Mouse (Mus musculus): ENCODE measurements around the gene Suz12. TPM values are rescaled to one million over a fixed set of nuclear protein-coding genes. Genes with fewer than 3 reads are reported as not detected.
A peak's percentile ranks its signal among the peaks of the same experiment; 100 is the strongest.

The Suz12 gene
- 16.9 and 22.0 TPM in 2 replicates for polyA plus RNA-seq (2014; fragmentation: Nextera tagmentation; extraction: Ambion mirVana)

- Histone ChIP-seq H3K27ac (ENCODE audit: low read depth, low read length) (peak within 1 kb of the TSS; percentile 97), H3K4me2 (peak within 1 kb of the TSS; percentile 65), H3K36me3 (ENCODE audit: control insufficient read depth, insufficient read depth, low read length) (0 out of 2 replicates have a peak, but pooled peaks cover 2% of the 10 kb centered on the region), H3K27me3 (ENCODE audit: control insufficient read depth, insufficient read depth, low read length) (no peaks in the 10 kb centered on the region), H3K4me1 (ENCODE audit: control insufficient read depth, insufficient read depth, low read length) (no peaks in the 10 kb centered on the region), H3K4me3 (ENCODE audit: low read depth, low read length) (peak within 1 kb of the TSS; percentile 89), H3K9ac (ENCODE audit: low read depth, low read length) (peak within 1 kb of the TSS; percentile 93), H3K9me3 (replicated peaks; ENCODE audit: control insufficient read depth, low read length) (no peaks in the 10 kb centered on the region)
- 0% methylated on average over 64 of the region's 74 CpGs for WGBS (ENCODE audit: insufficient replicate concordance)
- peak; percentile 94 for ATAC-seq (replicated peaks; ENCODE audit: insufficient number of reproducible peaks, low FRiP score, low TSS enrichment)
Observed at GRCm38 (mm10) chr11:79992592-79993355, at the start of gene Suz12. Gene Suz12, plus strand, starts transcription at chr11:79993106.

DNA sequence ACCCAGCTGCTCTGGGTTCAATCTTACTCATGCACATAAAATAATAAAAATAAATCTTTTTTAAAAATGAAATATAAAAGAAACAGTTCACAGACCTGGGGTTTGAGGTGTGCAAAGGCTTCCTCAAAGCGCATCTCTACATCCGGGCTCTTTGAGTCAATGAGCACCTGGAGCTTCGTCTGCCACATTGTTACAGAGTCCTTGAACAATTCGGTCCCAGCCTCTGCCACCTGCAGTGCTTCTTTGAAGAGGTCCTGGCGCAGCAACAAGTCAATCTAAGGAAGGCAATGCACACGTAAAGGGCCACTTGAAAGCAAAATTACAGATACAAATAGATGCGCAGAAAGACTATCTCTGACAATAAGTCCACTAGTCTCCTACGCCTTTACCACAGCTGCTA is 49.8 kb upstream of the Suz12 start:
- H3K4me2 ChIP-seq: peak overlapping the region; percentile 31
- H3K9ac ChIP-seq (ENCODE audit: low read depth, low read length): no peak overlapping the region
- peaks cover 35% of the 10 kb centered on the region for H3K36me3 ChIP-seq (ENCODE audit: control insufficient read depth, insufficient read depth, low read length)
- no peak overlapping the region for H3K27ac ChIP-seq (ENCODE audit: low read depth, low read length)
- no peaks in the 10 kb centered on the region for H3K27me3 ChIP-seq (ENCODE audit: control insufficient read depth, insufficient read depth, low read length)
- WGBS (ENCODE audit: insufficient replicate concordance): 88% methylated on average over 8 of the region's 8 CpGs
- 0 out of 2 replicates have a peak overlapping the region, but pooled peaks have one; percentile 5 for H3K4me3 ChIP-seq (ENCODE audit: low read depth, low read length)
- H3K9me3 ChIP-seq (replicated peaks; ENCODE audit: control insufficient read depth, low read length): no peaks in the 10 kb centered on the region
- ATAC-seq (replicated peaks; ENCODE audit: insufficient number of reproducible peaks, low FRiP score, low TSS enrichment): no peak
- H3K4me1 ChIP-seq (ENCODE audit: control insufficient read depth, insufficient read depth, low read length): no peaks in the 10 kb centered on the region

DNA sequence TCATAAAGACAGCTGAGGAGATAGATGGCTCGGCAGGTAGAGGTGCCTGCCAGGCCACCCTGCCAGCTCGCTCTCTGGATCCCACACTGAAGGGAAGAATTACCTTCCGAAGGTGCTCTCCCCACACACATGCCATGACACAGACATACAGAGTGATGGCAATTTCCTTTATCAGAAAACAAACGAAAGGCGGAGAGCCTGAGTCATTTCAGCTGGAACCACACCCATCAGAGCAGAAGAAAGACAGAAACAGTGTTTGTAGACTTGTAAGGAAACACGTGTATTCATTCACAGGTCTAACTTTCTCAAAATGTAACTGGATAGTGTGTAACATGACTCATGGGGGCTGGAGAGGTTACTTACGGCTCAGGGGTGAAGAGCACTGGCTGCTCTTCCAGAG is 49.3 kb upstream of the Suz12 start:
- Histone ChIP-seq H3K9me3 (replicated peaks; ENCODE audit: control insufficient read depth, low read length) (no peaks in the 10 kb centered on the region), H3K27me3 (ENCODE audit: control insufficient read depth, insufficient read depth, low read length) (no peaks in the 10 kb centered on the region), H3K4me3 (ENCODE audit: low read depth, low read length) (0 out of 2 replicates have a peak overlapping the region, but pooled peaks have one; percentile 5), H3K9ac (ENCODE audit: low read depth, low read length) (0 out of 2 replicates have a peak overlapping the region, but pooled peaks have one; percentile 0), H3K27ac (ENCODE audit: low read depth, low read length) (no peak overlapping the region; the same call in 1 of the 2 replicates), H3K4me2 (peak overlapping the region; percentile 31), H3K36me3 (ENCODE audit: control insufficient read depth, insufficient read depth, low read length) (peaks cover 36% of the 10 kb centered on the region), H3K4me1 (ENCODE audit: control insufficient read depth, insufficient read depth, low read length) (no peaks in the 10 kb centered on the region)
- WGBS (ENCODE audit: insufficient replicate concordance): 73% methylated on average over 7 of the region's 7 CpGs
- peak; percentile 71 for ATAC-seq (replicated peaks; ENCODE audit: insufficient number of reproducible peaks, low FRiP score, low TSS enrichment)

- H3K27me3 ChIP-seq (ENCODE audit: control insufficient read depth, insufficient read depth, low read length): no peaks in the 10 kb centered on the region
- WGBS (ENCODE audit: insufficient replicate concordance): 94% methylated on average over 3 of the region's 3 CpGs
Observed at GRCm38 (mm10) chr11:79947265-79947664, 45.6 kb upstream of the Suz12 start.

GRCm38 (mm10) chr11:79961346-79962124 is 31.4 kb upstream of the Suz12 start:
- H3K4me2 ChIP-seq: peak overlapping the region; percentile 83
- H3K9me3 ChIP-seq (replicated peaks; ENCODE audit: control insufficient read depth, low read length): no peaks in the 10 kb centered on the region
- H3K36me3 ChIP-seq (ENCODE audit: control insufficient read depth, insufficient read depth, low read length): peaks cover 9% of the 10 kb centered on the region
- 0 out of 2 replicates have a peak, but pooled peaks have one; percentile 25 for ATAC-seq (replicated peaks; ENCODE audit: insufficient number of reproducible peaks, low FRiP score, low TSS enrichment)
- no peaks in the 10 kb centered on the region for H3K27me3 ChIP-seq (ENCODE audit: control insufficient read depth, insufficient read depth, low read length)
- WGBS (ENCODE audit: insufficient replicate concordance): 5% methylated on average over 27 of the region's 27 CpGs
- peak overlapping the region; percentile 86 for H3K9ac ChIP-seq (ENCODE audit: low read depth, low read length)
- H3K27ac ChIP-seq (ENCODE audit: low read depth, low read length): peak overlapping the region; percentile 78
- H3K4me1 ChIP-seq (ENCODE audit: control insufficient read depth, insufficient read depth, low read length): peaks cover 3% of the 10 kb centered on the region; the same call in 1 of the 2 replicates
- H3K4me3 ChIP-seq (ENCODE audit: low read depth, low read length): peak overlapping the region; percentile 79

More at GRCm38 (mm10) chr11:79947265-79947664, 45.6 kb upstream of the Suz12 start:
- Histone ChIP-seq H3K9me3 (replicated peaks; ENCODE audit: control insufficient read depth, low read length) (no peaks in the 10 kb centered on the region), H3K4me2 (no peak overlapping the region), H3K36me3 (ENCODE audit: control insufficient read depth, insufficient read depth, low read length) (peaks cover 40% of the 10 kb centered on the region), H3K4me3 (ENCODE audit: low read depth, low read length) (no peak overlapping the region), H3K4me1 (ENCODE audit: control insufficient read depth, insufficient read depth, low read length) (no peaks in the 10 kb centered on the region), H3K27ac (ENCODE audit: low read depth, low read length) (no peak overlapping the region), H3K9ac (ENCODE audit: low read depth, low read length) (no peak overlapping the region)
- ATAC-seq (replicated peaks; ENCODE audit: insufficient number of reproducible peaks, low FRiP score, low TSS enrichment): no peak

DNA sequence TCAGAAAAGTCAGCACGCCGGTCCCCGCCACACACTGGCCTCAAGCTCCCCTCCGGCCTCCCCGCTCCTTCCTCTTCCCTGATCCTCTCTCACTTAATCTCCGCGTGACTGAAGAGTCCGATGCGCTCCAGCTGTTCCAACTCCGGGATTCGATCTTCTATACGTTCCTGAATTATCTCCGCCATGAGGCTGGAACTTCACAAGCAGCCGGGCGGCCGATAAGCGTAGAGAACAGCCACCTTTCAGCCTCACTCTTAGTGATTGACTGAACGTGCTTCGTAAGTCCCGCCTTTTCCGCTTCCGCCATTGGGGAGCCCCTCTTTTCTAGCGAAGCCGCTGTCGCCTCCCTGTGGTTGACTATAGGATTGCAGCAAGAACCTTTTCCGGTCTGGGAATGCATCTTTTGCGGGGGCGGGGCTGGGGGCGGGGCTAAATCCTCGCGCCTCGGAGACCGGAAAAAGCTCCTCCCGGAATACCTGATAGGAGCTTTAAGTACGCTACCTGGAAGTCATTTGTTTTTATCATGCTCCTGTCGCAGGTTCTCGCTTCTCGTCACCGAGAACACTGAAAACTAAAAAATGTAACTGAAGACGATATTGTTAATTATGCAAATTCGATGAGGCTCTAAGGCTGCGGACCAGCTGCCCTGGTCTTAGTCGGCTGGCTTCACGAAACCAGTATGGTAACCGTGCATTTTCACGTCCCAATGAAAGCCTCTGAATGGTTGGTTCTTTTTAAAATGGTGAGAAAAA is 30.6 kb upstream of the Suz12 start, which contains the start of gene Utp6:
Gene Utp6 (minus strand): TSS at position 266 of the 752 bp plus-strand sequence.
- Histone ChIP-seq H3K36me3 (ENCODE audit: control insufficient read depth, insufficient read depth, low read length) (peaks cover 6% of the 10 kb centered on the region), H3K4me2 (peak within 1 kb of the TSS; percentile 83), H3K27ac (ENCODE audit: low read depth, low read length) (peak within 1 kb of the TSS; percentile 78), H3K4me1 (ENCODE audit: control insufficient read depth, insufficient read depth, low read length) (peaks cover 3% of the 10 kb centered on the region; the same call in 1 of the 2 replicates), H3K9me3 (replicated peaks; ENCODE audit: control insufficient read depth, low read length) (no peaks in the 10 kb centered on the region), H3K9ac (ENCODE audit: low read depth, low read length) (peak within 1 kb of the TSS; percentile 86), H3K27me3 (ENCODE audit: control insufficient read depth, insufficient read depth, low read length) (no peaks in the 10 kb centered on the region), H3K4me3 (ENCODE audit: low read depth, low read length) (peak within 1 kb of the TSS; percentile 79)
- peak; percentile 90 for ATAC-seq (replicated peaks; ENCODE audit: insufficient number of reproducible peaks, low FRiP score, low TSS enrichment)
- under 1% methylated on average over 46 of the region's 46 CpGs for WGBS (ENCODE audit: insufficient replicate concordance)

DNA sequence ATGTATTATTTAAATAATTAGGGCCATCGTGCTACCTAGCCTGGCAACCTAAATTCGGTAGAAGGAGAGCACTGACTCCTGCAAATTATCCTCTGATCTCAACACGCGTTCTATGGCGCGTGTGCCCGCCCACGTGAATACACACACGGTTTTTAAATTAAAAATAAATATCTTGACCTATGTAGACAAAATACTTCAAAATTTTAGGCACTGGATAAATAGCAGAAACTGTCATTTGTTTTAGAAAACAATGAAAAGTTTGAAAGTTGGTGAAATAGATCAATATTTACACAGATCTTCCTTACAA is 30.1 kb upstream of the Suz12 start:
- Histone ChIP-seq H3K36me3 (ENCODE audit: control insufficient read depth, insufficient read depth, low read length) (peaks cover 6% of the 10 kb centered on the region), H3K4me3 (ENCODE audit: low read depth, low read length) (peak overlapping the region; percentile 79), H3K27ac (ENCODE audit: low read depth, low read length) (no peak overlapping the region), H3K27me3 (ENCODE audit: control insufficient read depth, insufficient read depth, low read length) (no peaks in the 10 kb centered on the region), H3K9ac (ENCODE audit: low read depth, low read length) (peak overlapping the region; percentile 25; the same call in 1 of the 2 replicates), H3K4me2 (peak overlapping the region; percentile 83), H3K4me1 (ENCODE audit: control insufficient read depth, insufficient read depth, low read length) (peaks cover 3% of the 10 kb centered on the region; the same call in 1 of the 2 replicates), H3K9me3 (replicated peaks; ENCODE audit: control insufficient read depth, low read length) (no peaks in the 10 kb centered on the region)
- WGBS (ENCODE audit: insufficient replicate concordance): 8% methylated on average over 9 of the region's 9 CpGs
- ATAC-seq (replicated peaks; ENCODE audit: insufficient number of reproducible peaks, low FRiP score, low TSS enrichment): no peak

Data from heart, embryonic 11.5 days (tissue).